Mouse (Mus musculus) lung, adult 18-20 months (tissue): Measurements from ENCODE around the gene Shroom2.
"Not testable (repeated sequence)": the region's sequence is repeated elsewhere in the genome, so short reads cannot be mapped to it uniquely, and the experiment has no call there.

Experiments
- DNase-seq, 2 experiments: peaks; one replicate each; pipeline ENCODE4 v3.0.0; 2022; ENCODE audit warnings: mixed read lengths in 2 of 2

The Shroom2 gene

GRCm38 (mm10) chrX:152768891-152769599 lies at the start of gene Shroom2:
TSS of gene Shroom2 (minus strand) at chrX:152769465.
- peak; percentile 18 to 39 for DNase-seq

GRCm38 (mm10) chrX:152818996-152819395 lies 49.7 kb upstream of the Shroom2 start:
- DNase-seq: peak in 1 of 2 experiments; percentile 5

- DNase-seq: no peak
Measured at GRCm38 (mm10) chrX:152813339-152813738, 44.1 kb upstream of the Shroom2 start.

GRCm38 (mm10) chrX:152805317-152805716 lies 36.1 kb upstream of the Shroom2 start:
- DNase-seq: no peak

- DNase-seq: no peak
Measured at GRCm38 (mm10) chrX:152788611-152789010, 19.3 kb upstream of the Shroom2 start.

GRCm38 (mm10) chrX:152788129-152788528 lies 18.9 kb upstream of the Shroom2 start:
- DNase-seq: no peak

GRCm38 (mm10) chrX:152781720-152782403 lies 12.6 kb upstream of the Shroom2 start, which contains the start of gene Gpr143:
TSS of gene Gpr143 (plus strand) at chrX:152781921.
- DNase-seq: peak; percentile 11 to 46

GRCm38 (mm10) chrX:152769600-152770157 lies 414 bp upstream of the Shroom2 start:
- DNase-seq: peak; percentile 77 to 82

GRCm38 (mm10) chrX:152764171-152764570 lies 5.1 kb downstream of the Shroom2 start:
- no peak for DNase-seq

GRCm38 (mm10) chrX:152762855-152763254 lies 6.4 kb downstream of the Shroom2 start:
- no peak for DNase-seq

GRCm38 (mm10) chrX:152762437-152762836 lies 6.8 kb downstream of the Shroom2 start:
- no peak for DNase-seq

GRCm38 (mm10) chrX:152756293-152756692 lies 13.0 kb downstream of the Shroom2 start:
- DNase-seq: no peak

- no peak for DNase-seq
Measured at GRCm38 (mm10) chrX:152755819-152756218, 13.4 kb downstream of the Shroom2 start.

GRCm38 (mm10) chrX:152745925-152746324 lies 23.3 kb downstream of the Shroom2 start:
- no peak for DNase-seq

GRCm38 (mm10) chrX:152743642-152744041 lies 25.6 kb downstream of the Shroom2 start:
- no peak for DNase-seq

GRCm38 (mm10) chrX:152738759-152739368 lies 30.4 kb downstream of the Shroom2 start:
- no peak for DNase-seq

- DNase-seq: no peak
Measured at GRCm38 (mm10) chrX:152738191-152738590, 31.1 kb downstream of the Shroom2 start.

GRCm38 (mm10) chrX:152735283-152735682 lies 34.0 kb downstream of the Shroom2 start:
- DNase-seq: no peak

- DNase-seq: no peak
Measured at GRCm38 (mm10) chrX:152716693-152717092, 52.6 kb downstream of the Shroom2 start.

GRCm38 (mm10) chrX:152710715-152711114 lies 58.5 kb downstream of the Shroom2 start:
- DNase-seq: not testable (repeated sequence)

- DNase-seq: no peak
Measured at GRCm38 (mm10) chrX:152708359-152708758, 60.9 kb downstream of the Shroom2 start.

GRCm38 (mm10) chrX:152705397-152705796 lies 63.9 kb downstream of the Shroom2 start:
- DNase-seq: peak; percentile 14 to 66

- DNase-seq: peak; percentile 5 to 33
Measured at GRCm38 (mm10) chrX:152703624-152704023, 65.6 kb downstream of the Shroom2 start.
